Mouse (Mus musculus) thymus, postnatal 14 days (tissue): ENCODE data around the gene Plod3.
A peak's percentile ranks its signal among the peaks of the same experiment; 100 is the strongest.
"Not testable (repeated sequence)": the region's sequence is repeated elsewhere in the genome, so short reads cannot be mapped to it uniquely, and the experiment has no call there.

ENCODE experiments used
- DNase-seq: peaks from one replicate; pipeline ENCODE4 v3.0.0; 2021

The Plod3 gene

DNA sequence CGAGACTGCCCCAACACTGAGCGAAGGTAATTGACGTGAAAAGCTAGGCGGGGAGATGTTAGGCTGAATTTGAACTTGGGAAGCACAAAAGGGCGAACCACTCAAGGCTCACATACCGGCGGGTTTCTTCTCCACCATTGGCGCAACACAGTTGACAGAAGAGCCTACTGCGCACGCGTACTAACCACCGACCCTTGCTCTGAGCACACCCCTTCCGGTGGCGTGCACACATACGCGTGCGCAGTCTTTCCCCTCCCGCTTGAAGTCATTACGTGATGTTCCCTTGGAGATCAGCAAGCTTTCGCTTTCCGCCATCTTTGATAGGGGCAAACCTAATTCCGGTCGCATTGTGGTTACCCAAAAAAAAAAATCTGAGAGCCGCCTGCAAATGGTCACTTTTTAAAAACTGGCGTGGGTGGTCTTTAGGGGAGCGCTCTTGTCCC, at the start of gene Plod3:
Plod3 (plus strand) TSS at position 325 of the 443 bp plus-strand sequence.
- peak; percentile 98 for DNase-seq

DNA sequence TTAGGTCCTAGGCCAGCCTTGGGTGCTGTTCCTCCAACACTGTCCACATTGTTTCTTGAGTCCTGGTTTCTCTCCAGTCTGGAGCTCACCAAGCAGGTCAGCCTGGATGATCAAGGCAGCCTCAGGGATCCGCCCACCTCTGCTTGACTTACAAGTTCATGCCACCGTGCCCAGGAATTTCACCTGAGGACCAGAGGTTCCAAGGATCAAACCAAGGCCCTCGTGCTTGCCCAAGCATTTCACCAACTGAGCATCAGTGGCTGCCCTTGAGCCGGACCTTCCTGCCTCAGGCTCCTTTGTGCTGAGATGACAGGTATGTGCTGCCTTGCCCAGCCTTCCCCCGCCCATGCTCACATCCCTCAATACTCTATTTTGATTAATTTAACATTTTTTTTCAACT, 49.2 kb upstream of the Plod3 start:
- no peak for DNase-seq

DNA sequence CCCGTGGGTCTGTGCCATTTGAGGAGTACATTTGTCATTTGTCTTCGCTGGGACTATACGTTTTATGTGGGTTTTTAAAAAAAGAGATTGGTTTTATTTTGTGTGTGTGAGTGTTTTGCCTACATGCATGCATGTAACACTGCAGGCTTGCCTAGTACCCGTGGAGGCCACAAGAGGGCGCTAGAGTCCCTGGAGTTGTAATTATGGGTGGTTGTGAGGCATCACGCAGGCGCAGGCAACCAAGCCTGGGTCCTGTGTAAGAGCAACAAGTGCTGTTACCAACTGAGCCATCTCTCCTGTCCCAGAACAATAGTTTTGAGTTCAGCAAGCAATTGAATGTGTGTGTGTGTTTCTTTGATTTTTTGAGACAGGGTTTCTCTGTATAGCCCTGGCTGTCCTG, 47.5 kb upstream of the Plod3 start:
- DNase-seq = peak; percentile 53

DNA sequence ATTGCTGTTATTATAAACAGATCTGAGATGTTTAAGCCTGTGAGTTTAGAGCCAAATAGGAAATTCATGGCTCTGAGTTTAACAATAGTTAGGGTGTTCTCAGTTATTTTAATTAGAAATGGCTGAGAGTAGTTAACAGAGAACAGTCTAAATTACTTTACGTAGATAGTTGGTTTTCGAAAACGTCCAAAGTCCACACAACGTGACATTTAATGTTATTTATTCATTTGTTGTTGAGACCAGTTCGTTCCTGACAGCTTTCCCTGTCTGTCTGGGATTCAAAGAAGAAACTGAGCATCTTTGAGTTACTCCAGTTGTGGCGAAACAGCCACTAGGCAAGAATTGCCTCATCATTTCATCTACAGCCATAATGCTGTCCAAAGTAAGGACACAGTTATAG, 46.8 kb upstream of the Plod3 start:
- DNase-seq = not testable (repeated sequence)

DNA sequence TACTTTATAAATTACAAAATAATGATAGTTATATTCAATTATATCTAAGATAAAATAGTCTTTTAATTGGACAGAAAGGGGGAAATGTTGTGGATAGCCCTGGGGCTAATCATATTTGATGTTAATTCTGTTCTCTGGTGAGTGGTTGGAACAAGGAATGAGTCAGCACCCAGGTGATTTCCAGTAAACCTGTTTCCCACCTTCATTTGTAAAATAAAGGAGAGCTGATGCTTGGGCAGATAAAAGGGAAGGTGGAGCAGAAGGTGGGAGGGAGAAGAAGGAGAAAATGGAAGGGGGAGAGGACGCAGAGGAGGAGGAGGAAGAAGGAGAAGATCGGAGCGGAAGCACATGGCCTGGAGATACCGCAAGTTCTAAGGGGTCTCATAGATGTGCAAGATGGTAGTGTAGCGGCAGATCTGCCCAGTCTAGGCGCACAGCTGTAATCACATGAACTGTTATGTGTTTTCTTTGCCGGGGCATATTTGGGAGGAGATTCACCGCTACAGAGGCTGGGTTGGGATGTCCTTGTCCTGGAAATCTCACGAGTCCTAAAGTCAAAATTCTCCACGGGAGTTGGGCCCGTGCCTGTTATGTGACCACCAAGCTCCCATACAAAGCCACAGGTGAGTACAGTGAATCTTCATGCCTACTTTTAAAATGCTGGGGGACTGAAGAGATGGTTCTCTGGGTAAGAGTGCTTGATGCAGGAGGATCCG, 45.8 kb upstream of the Plod3 start:
- no peak for DNase-seq

DNA sequence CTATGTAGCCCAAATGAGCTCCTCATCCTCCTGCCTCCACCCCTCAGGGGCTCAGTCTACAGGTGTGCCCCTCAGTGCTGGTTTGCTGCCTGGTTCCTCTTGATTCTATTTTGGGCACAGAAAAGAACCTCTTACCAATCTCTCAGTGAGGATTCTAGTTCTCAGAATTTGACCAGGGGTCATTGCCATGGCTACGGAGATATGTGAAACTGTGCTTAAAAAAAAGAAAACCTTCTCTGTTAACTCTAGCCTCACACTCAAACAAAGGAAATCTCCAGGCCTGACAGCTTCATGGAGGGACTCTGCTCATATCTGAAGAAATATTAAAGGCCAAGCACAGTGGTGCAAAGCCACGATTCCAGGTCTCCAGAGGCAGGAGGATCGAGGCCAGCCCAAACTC, 44.0 kb upstream of the Plod3 start:
- no peak for DNase-seq

DNA sequence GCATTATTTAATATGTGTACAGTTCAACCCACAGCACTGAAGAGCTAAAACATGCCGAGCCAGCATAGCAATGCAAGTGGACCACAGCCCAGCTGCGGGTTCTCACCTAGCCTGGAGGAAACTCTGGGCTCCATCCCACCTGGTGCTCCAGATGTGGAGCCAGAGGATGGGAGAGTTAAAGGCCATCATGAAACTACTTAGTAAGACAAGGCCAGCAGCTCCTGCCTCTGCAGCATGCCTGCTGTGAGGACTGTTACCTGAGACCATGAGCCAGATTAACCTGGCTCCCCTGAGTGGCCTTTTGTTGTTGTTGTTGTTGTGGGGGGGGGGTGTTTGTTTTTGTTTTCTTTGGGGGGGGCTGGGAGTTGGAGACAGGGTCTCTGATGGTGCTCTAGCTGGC, 43.4 kb upstream of the Plod3 start:
- no peak for DNase-seq

DNA sequence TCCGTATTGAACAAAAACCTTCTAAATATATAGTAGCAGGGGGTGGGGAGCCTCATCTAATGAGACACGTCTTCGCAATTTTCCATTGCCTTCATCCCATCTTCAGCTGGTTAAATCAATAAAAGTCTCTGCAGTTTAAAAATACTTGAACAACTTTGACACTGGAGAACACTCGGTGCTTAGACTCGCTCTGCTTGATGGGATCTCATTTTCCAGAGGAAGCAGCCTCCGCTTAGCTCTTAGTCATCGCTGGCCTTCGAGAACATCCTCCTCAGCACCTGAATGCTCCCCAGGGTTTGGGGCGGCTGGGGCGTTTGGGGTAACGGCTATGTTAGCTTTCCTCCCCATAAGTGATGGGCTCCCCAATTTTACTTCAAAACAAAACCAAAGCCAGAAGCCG, 41.7 kb upstream of the Plod3 start:
- no peak for DNase-seq

DNA sequence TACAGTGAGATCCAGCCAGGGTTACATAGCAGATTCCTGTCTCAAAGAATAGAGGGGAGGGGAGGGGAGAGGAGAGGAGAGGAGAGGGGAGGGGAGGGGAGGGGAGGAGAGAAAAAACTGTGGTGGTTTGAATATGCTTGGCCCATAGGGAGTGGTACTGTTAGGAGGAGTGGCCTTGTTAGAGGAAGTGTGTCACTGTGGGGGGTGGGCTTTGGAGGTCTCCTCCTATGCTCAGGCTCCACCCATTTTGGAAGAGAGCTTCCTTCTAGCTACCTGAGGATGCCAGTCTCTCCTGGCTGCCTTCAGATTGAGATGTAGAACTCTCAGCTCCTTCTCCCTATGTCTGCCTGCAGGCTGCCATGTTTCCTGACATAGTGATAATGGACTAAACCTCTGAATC, 38.9 kb upstream of the Plod3 start:
- no peak for DNase-seq

DNA sequence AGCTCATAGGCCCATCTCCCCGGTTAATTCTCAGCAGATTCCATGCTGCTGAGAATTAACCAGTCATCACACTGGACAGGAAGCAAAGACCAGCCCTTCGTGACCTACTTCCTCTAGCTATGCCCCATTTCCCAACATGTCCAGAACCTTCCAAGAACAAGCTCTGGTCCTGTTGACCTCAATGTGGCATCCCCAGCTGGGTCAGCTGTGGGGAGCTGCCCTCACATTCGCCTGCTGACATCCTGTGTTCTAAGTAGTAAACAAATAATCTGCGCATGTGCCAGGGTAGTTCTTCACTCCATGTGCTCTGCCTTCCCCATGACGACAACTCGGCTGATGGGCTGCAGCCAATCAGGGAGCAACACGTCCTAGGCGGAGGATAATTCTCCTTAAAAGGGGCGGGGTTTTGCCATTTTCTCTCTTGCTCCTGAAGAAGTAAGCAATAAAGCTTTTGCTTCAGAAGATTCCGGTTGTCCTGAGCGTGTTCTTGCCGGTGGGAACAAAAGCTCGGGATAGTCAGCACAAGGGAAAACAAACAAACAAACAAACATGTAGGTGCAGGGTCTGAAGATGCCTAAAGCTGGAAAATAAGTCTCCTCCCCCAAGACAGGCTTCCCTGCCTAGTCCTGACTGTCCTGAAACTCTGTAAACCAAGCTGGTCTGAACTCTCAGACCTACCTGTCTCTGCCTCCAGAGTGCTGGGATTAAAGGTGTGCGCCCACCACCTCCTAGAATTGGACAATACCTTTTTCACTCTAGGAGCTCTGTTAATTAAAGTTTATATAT, 37.1 kb upstream of the Plod3 start:
- DNase-seq = not testable (repeated sequence)

DNA sequence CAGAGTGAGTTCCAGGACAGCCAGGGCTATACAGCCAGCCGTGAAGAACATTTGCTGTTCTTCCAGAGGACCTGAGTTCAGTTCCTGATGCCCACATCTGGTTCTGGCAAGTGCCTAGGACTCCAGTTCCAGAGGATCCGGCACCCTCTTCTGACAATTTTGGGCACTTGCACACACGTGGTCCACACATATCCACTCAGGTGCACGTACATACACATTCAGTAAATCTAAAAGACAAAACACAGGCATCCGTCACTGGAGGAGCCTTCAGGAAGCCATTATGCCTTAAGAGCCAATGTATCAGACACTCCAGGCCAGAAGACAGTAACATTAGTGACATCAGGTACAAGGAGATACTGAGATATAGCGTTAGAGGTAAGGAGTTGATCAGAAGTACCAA, 36.3 kb upstream of the Plod3 start:
- DNase-seq = no peak

DNA sequence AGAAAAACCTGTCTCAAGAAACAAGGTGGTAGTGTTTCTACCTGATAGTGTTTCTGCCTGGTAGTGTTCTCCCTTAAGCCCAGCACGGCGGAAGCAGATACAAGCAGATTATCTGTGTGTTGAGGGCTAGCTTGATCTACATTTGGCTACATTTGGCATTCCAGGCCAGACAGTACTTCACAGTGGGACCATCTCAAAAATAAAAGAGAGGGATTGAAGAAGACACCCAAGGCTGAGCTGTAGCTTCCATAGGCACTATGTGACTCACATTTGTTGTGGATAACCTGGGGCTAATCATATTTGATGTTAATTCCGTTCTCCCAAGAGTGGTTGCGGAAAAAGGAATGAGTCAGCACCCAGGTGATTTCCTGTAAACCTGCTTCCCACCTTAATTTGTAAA, 34.7 kb upstream of the Plod3 start:
- no peak for DNase-seq

DNA sequence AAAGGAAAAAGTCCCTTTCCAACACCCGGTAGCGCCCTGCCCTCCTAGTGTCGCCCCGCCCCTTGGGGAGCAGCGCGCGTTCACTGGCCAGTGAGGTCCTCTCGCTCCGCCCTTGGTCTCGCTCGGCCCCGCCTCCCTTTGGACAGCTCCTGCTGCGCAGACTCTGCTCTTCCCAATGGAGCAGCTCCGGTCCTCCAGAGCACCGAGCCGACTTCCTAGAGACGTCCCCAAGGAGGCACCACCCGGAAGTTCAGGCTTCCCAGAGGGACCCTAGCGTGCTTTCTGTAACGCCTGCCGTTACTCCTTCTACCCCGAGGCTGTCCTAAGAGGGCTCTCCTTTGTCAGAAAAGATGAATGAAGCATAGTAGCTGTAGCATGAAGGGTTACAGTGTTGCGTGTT, 33.8 kb upstream of the Plod3 start, which contains the start of gene Fis1:
Fis1 (plus strand) TSS at position 261 of the 400 bp plus-strand sequence.
- DNase-seq = peak; percentile 87

DNA sequence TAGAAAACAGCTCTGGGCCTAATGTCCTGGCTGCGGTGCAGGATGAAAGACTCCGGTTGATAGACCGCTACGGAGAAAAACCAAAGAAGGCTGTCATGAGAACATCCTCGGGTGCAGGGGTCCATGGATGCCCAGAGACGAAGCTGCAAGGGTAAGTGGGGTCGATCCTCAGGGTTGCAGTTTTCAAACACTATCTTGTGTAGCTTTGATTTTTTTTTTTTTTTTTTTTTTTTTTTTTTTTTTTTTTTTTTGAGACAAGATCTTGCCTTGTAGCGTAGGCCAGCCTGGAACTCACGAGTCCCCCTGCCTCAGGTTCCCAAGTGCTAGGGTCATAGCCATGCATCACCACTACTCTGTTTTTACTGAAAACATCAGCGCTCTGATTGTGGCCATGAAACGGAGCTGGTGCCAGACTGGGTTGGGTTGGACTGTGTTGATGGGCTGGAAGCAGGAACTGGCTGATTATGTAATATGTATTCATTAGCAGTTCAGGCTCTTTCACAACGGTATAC, 33.3 kb upstream of the Plod3 start:
- no peak for DNase-seq

DNA sequence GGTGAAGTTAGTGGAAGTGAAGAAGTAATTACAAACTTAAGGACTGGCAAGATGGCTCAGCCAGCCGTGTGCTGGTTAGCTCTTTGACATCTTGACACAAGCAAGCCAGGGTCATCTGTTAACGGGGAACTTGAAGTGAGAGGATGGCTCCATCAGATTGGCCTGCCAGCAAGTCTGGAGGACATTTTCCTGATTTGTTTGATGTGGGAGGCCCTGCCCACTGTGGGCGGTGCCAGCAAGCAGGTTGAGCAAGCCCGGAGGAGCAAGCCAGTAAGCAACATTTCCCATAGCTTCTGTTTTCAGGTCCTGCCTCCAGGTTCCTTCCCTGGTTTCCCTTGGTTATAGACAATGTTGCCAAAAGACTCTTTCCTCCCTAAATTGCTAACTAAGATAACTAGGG, 31.2 kb upstream of the Plod3 start:
- no peak for DNase-seq

DNA sequence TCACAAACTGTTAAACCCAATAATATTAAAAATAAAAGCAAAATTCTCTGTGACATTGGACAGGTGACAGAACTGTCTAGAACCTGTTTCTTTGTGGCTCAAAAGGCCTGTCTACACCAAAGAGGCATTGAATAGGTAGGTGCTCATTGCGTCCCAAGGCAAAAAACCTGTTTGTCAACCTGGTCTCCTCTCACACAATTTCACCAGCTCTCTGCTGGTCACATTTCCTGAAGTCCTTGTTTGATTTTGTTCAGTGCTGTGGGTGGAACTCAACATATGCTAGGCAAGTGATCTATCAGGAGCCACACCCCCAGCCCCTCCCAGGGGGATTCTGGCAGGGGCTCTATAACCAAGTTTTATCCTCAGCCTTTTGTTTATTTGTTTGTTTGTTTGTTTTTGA, 29.6 kb upstream of the Plod3 start:
- no peak for DNase-seq

DNA sequence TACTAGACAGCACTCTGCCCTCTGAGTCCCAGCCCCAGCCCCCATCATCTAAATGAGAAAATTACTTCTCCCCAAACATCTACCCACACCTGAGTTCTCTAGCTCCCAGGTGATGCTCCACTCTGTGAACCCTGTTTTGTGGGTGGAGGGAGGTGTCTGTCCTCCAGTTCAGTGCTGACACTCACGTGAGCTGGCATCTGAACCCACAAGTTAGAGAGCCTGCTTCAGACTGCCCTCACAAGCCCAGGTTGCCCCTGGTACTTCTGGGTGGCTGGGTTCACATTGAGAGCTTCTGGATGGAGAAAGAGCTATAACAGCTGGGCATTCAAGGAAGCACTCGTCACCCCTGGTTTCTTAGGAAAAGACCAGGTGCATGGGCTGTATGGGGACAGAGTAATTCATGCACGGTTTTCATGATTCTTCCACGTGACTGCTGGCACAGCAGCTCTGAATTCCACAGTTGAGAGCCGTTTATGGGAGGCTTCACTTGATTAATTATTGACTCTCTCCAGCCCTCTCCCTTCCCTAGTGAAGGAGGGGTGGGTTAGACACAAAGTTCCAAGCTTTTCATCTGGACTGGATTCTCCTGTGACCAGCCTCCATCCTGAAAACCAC, 27.7 kb upstream of the Plod3 start:
- no peak for DNase-seq

DNA sequence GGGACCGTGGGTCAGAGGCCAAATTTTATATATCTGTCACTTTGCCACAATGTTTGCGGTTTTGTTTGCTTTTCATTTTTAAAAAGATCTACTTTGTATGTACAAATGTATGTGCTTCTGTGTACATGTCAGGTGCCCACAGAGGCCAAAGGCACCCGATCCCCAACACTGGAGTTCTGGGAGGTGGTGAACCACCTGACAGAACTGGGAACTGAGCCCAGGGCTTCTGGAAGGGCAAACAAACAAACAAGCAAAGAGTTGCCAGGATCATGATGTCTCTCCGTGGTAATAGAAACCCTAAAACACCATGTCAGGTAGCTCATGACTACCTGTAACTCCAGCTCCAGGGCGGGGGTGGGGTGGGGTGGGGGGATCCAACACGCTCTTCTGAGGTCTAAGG, 26.8 kb upstream of the Plod3 start:
- no peak for DNase-seq

DNA sequence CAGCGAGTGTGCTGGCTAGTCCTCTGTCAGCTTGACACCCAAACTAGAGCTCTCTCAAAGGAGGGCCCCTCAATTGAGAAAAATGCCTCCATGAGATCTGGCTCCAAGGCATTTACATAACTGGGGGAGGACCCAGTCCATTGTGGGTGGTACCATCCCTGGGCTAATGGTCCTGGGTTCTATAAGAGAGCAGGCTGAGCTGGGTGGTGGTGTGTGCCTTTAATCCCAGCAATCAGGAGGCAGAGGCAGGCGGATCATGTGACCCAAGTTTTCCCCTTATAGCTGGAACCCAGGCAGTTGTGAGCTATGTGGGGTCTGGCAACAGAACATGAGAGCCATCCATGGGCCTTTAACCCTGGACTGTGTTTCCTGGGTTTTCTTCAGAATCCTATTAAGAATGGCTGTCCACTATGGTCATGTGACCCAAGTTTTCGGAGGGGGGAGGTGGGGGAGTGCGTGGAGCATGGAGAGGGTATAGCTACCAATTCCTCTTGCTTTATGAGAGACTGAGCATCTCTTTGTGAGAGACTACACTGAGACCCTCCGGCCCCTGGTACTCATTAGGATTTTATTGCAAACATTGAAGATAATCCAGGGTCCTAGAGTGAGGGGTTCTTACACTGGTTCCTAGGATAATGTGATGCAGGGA, 25.4 kb upstream of the Plod3 start:
- no peak for DNase-seq

DNA sequence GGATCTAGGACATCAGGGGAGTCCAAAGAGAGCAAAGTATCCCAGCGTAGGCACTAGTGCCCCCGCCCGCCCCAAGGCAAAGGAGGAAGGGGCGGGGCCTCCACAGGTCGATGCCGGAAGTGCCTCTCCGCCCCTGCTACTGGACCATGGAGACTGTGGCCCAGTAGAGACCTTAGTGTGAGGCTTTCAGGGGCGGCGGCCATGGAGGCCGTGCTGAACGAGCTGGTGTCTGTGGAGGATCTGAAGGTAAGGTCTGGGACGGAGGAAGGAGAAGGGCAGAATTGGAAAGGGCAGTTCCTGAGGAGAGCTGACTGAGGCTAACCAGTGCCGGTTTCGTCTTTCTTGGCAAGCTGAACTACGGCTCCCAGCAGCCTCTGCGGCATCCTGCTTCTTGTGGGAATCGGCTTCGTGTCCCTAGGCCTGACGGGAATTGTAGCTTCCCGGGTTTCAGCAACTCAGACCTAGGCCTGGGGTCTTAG, 24.8 kb upstream of the Plod3 start:
- DNase-seq = peak; percentile 88

DNA sequence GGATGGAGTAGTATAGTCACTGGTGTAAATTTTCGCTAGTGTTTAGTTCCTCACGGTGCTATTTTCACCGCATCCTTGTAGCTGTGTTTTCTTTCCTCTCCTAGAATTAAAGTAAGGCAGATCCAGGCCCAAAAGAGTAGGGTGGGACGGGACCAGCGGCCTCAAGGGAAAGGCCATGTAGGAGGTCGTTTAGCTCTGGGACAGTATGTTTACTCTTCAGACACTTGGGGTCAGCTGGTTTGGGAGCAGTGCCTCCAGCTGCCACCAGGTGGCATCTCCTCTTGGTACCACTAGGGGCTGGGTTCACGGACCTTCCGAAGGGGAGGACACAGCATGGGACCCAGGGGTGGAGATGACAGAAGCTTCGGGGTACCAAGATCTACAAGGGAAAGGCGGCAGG, 24.3 kb upstream of the Plod3 start:
- peak; percentile 83 for DNase-seq

DNA sequence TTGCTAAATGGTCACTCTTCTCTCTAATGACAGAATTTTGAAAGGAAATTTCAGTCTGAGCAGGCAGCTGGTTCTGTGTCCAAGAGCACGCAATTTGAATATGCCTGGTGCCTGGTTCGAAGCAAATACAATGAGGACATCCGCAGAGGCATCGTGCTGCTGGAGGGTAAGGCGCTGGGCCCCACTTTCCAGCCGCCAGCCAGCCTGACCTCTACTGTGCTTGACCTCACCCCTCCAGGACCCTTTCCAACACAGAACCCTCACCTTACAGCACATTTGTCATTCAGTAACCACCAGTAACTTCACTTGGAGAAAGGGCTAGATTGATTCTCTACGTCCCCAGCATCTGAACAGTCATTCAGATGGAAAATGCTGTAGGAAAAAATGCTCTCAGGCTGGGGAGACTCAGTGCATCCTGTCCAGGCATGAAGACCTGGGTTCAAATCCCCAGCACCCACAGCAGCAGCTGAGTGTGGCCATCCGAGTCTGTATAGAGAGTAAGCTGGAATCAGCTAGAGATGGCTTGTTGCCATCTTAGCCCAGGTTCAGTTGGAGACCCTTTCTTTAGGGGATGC, 23.8 kb upstream of the Plod3 start:
- DNase-seq = no peak

DNA sequence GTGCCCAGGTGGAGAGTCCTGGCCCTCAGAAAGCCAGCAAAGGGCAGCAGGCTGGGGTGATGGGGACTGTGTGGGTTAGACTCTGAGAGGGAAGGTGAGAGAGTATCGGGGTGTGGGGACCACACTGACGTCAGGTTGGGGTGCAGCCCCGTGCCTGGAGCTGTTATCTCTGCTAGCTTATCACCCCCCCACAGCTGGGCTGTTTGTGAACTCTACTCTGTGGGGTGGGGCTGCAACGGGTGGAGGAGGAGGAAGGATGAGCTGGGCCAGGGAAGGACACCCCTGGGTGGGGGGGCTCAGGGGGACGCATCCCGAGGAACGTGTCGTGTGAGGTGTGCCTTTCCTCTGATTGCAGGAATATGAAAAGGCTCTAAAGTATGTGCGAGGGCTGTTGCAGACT, 21.6 kb upstream of the Plod3 start:
- no peak for DNase-seq
